Mouse (Mus musculus): Measurements from ENCODE around the gene Sri.
"Not testable (repeated sequence)": the region's sequence is repeated elsewhere in the genome, so short reads cannot be mapped to it uniquely, and the experiment has no call there.

The Sri gene

DNA sequence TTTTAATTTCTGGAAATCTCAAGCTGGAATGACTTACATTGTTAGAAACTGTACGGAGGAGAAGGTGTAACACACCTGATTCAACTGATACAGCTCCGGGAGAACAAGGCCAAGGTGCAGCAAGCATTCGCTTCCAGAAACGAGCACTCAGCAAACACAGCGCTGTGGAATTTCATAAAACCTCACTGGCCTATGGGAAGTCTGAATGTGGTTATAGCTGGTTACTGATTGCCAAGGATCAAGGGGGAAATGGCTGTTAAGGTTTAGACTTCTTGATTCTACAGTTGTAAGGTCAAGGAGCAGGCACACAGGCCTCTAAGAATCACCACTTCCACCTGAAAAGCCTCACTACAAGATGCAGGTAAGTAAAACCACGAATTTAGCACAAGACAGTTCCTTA is at the start of gene Sri:
Gene Sri, plus strand, starts transcription at position 224 of the 400 bp plus-strand sequence.
- DNase-seq, result peak; percentile 42

DNA sequence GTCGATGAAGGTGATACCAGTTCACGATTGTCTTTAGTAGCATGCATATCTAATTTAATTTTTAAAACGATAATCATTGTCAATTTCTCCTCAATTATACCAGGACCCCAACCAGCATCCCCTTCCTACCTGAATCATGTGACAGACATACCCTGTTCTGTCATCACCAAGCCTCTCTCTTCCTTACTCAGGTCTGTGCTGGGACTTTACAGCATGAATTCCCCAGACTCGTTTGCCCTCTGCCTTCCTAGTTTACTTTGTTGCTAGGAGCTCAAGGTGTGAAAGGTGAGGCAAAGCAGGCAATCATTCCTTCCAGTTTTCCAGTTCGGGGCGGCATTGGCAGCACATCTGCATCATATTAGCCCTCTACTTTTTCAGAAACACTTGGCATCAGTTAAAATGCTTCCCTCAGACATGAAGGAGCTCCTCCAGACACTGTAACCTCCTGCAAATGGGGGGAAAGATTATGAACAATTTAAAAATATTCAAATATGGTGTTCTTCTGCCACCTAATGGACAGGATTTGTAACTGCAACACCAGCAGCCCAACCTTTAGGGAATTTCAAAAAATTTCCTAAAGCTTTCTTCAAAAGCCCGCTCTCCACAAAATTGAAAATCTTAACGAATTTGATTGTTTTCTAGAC is 49.4 kb upstream of the Sri start:
- no peak for DNase-seq

DNA sequence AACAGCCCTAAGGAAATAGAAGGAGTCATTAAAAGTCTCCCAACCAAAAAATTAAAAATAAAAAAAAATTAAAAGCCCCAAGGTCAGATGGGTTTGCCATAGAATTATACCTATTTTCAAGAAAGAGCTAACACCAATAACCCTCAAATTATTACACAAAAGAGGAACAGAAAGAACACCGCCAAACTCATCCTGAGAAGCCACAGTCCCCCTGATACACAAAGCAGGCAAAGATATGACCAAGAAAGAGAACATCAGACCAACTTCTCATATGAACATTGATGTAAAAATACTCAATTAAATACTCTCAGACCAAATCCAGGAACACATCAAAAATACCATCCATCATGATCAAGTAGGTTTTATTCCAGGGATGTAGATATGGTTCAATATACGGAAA is 48.8 kb upstream of the Sri start:
- DNase-seq, result no peak

DNA sequence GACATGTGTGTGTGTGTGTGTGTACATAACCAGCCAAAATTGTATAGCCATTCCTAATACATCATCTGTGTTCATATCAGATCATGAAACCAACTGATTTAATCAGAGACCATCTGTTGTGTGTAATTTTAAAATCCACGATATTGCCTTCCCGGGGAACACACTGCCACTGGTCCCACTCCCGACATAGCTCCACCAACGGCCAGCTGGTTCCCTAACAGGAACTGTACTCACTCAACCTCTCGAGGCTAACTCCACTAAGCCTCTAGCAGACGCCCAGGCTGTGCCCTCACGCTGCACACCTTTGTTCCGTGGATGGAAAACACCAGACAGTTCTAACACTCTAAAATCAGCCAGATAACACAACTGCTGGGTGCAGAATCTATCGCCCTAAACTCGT is 45.4 kb upstream of the Sri start:
- DNase-seq, result no peak

DNA sequence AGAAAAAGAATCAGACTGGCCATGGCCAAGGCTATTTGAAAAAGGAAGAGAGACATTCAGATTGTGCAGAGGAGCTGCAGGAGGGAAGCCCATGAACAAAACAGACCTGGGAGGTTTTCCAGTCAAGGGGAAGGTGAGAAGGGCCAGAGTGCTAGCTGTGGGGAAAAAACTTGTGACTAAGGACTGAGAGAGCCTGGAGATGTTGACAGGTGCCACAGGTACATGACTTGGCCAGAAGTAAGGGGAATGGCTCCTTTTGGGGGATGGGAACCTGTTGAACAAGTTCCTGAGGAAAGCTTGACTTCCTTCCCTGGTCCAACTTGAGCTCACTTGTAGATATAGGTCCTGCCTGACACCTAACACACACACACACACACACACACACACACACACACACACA is 43.1 kb upstream of the Sri start:
- DNase-seq, result no peak

DNA sequence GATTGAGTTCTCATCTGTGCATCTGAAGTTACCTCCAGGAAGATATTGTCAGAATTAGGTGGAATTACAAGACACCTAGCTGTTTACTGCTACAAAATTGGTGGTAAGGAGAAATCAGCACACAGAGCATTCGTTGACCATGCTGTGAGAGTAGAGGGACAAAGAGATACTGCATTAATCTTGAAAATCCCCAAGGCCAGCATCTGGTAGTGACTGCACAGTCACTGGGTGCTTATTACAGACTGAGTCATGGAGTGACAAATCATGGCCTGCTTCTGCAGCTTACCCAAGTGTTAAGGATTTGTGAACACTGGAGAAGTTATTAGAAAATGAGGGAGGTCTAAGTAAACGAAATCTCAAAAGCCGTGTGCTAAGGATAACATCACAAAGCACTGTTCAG is 32.6 kb upstream of the Sri start:
- no peak for DNase-seq

DNA sequence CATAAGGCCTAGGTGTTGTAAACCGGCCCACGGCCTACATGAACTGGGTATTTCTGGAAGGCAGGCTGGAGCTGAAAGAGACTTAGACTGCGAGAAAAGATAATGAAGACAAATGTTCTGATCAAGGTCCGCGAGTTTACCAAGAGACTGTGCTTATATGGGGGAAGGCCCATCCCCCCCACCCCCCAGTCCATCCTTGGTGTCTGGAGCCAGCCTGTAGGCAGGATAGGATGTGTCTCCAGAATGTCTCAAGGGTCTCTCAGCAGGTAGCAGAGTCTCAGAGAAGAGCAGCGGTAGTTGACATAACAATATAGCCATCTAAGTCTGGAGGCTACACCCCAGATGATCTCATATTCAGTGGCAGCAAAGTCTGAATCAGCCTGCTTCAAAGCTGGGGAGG is 11.3 kb upstream of the Sri start:
- DNase-seq, result not testable (repeated sequence)

DNA sequence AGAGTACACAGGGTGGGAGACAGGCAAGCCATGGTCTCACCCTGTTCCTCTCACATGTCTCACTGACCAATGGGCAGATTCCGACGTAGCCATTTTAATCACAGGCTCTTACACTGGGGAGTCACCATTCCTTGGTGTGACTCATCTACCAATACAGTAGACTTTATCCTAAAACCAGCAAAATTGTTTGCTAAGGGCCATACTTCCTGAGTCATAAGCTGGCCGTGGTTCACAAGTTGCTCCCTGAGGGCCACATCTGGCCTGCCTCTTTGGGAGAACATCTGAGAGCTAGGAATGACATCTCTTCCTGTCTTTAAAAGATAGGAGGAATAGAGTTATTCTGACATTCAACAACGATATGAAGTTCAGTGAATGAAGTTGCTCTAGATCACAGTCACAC is 7.9 kb downstream of the Sri start:
- DNase-seq, result no peak

DNA sequence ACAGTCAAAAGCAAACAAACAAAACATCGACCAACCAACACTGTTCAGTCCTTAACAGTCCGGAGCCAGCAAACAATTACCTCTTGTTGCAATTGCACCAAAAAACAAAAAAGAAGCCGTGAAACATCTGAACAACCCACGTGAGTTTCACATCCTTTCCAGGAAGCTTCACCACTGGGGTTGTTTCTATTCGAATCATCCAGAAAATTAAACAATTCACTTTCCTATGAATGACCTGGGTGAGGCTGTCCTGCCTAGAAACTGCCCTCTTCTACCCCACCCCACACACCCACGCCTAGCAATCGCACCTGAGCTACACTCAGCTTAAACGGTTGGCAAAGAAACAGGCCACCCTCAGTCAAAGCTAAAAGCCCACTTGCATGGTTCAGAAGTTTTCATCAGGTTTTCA is 9.8 kb downstream of the Sri start:
- no peak for DNase-seq

DNA sequence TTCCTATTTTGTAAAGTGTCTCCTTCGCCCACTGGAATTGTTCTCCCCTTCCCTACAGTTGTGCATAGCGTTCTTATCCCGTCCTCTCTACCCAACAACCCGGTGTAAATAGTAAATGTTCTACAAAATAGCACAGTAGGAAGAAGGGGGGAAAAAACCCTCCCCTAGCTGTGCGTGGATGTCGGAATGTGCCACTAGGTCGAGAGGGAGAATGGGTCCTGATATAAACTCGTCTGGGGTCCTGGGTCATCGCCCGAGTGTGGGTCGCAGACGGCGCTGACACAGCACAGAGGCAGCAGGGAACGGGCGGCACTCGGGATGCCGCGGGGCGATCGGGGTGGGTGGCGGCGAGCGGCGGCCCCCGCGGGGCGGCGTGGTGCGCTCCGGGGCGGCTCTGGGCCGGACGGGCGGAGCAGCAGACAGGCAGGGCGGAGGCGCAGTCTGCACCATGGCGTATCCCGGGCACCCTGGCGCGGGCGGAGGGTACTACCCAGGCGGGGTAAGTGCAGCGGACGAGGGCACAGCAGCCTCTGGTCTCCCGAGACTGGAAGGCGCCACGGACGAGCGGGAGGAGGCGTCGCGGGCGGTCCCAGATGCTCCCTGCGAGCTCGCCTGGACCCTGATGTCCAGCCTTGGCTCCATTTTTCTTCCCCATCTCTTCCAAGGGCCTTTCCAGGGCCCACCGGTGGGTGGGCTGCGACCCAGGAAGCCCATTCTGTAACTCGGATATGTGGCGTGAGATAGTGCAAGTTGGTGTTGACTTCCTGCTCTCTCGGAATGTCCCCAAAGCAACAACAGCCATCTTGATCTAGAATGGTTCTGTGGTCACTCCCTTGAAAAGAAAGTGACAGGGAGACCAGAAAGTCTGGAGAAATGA is 10.5 kb downstream of the Sri start:
- DNase-seq, result peak; percentile 91

DNA sequence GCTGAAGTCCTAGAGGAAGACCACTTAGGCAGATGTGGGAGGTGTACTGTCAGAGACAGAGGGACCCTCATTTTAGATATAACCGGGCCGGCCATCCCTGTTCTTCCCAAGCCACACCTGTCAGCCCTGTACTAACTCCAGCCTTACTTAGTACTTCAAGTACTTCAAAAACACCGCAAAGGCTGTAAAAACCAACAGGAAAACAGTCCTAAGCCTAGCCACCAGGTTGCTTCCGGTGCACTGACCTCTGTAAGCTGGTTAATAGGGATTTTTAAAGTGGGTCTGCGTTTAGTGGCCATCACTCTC is 11.1 kb downstream of the Sri start:
- DNase-seq, result no peak

DNA sequence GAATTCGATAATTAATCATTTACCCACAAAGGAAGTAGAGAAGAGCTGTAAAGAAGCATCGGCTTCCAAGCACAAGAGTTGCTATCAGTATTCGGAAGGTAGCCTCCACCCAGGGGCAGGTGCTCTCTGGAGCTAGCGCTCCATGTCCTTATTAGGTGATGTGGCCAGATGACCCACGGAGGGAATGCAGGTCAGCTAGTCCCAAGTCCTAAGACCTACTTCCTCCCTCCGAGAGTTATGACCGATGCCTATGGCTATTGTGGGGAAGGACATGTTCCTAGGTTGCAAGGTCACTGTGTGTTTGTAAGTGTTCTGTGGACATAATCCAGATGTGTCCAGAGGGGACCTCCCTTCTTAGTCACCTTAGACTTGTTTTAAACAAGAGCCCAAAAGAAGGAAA is 12.2 kb downstream of the Sri start:
- no peak for DNase-seq

DNA sequence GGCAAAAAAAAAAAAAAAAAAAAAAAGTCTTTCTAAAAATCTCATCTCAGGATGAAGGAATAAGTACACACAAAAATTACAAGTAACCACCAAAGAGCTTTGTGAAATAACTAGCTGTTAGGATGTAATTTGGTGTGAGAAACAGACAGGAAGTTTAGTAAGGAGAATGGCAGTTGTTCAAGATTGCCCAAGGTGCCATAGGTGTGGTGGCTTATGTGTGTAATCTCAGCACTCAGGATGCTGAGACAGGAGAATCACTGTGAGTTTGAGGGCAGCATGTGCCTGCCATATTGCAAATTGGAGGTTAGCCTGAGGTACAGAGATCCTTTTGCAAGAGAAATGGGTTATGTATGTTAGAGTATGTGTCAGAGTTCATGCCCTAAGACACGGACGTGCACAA is 16.6 kb downstream of the Sri start:
- DNase-seq, result no peak

DNA sequence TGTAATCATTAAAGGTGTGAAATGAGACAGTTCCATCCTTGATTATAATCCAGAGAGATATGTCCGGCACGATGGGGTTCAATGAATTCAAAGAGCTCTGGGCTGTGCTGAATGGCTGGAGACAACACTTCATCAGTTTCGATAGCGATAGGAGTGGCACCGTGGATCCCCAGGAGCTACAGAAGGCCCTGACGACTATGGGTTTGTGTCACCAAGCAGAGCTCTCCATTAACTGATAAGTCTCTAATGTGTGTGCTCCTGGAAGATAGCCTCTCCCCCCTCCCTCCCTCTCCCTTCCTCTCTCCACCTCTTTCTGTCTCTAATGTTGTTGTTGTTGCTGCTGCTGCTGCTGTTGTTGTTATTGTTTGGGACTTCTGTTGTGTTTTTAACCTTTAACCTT is 17.3 kb downstream of the Sri start:
- DNase-seq, result no peak

DNA sequence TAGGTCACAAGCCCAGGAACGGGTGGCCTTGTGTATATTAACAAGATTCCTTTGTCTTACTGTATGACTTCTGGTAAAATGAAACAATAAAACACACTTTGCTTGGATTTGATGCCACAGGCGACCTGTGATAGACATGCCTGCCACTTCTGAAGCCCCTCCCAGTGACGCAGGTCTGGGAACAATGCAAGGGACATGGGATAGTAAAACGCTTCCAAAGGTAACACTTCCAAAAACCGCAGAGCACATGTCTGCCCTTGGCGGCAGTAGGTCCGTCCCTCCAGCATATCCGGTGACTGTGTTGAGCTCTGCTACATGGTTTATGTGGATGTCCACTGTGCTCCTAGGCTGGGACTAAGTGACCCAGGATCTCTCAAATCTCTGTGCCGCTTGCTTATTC is 27.5 kb downstream of the Sri start:
- no peak for DNase-seq

DNA sequence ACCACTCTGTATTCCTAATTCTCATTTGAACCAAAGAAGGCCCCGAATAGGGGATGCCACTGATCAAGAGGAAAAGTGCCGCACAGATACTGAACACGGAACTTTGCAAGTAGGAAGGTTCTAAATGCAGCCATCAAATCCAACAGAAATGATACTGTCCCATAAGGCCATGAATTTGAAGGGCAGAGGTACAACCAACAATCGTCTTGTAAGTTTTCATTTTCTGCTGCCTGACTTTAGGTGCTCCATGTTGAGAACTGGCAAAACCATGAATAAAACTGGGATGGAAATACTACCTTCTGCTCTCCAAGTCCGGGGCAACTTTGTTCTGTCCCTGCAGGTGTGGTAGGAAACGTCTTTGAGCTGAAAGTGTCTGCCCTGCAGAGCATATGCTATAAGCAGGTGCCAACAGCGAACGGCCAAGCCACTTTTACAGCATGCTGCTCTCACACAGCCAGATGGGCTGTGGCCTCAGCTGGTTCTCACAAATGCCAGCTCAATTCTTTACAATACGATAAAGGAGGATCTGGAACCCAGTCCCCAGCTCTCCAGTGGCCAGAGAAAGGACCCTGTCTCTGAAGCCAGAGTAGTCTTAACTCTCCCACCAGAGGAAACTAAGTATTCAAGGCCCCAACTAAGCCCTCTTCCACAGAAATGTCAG is 28.2 kb downstream of the Sri start:
- no peak for DNase-seq

DNA sequence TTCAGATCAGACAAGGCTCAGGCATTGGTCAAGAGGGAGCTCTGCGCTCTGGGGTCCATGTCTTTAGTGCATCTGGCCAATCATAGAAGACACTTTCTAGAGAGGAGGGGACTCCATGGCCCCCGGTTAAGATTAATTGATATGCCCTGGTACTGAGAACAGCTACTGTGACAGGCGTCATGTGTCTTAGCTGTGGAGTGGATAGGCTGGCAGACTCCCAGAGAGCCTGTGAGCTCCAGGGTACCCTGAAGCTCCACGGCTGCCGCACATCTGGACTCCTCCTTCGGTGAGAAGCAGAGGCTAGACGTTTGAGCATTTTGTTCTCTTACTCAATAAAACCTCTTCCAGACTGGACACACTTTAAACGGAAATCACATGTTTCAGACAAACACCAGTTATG is 31.6 kb downstream of the Sri start:
- no peak for DNase-seq

DNA sequence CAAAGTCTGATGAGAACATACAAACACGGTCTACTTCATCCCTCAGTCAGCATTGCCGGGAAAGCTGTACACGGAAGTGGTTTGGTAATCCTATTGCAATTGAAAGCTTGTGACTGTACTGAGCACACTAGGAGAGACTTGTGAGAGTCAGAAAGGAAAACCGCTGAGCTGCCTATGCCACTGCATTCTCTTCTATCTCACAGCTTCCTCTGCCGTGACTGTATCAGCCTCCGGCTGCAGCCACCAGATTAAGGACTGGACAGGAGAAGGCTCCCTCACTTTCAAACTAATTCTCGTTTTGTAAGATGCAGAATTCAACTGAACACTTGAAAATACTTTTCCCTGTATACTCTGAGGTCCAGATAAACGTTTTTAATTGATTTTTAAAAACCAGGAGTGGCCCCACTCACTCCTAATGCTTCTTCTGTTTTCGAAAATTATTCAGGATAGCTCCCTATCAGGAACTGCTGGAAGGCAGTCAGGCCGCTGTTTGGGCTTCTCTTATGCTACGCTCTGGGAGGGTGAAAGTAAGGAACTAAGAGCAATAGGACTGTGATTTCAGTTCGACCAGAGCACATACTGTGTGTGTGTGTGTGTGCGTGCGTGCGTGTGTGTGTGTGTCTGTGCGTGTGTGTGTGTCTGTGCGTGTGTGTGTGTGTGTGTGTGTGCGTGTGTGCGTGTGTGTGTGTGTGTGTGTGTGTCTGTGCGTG is 37.1 kb downstream of the Sri start:
- DNase-seq, result no peak

DNA sequence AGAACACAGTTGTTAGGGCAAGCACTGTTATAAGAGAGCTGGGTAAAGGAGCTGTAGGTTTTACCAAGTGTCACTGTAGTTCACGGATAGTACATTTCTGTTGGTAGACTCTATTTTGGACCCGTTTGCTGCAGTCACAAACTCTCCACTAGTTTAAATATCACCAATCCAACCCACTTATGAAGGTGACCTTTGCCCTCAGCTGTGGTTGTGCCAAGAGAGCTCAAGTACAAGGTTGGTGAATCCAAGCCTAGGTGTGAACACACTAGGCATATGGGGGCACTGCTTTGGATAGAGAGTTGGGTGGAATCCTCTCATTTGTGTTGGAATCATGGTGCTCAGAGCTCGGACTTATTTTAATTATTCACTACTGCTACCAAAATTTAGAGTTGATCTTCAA is 39.8 kb downstream of the Sri start:
- DNase-seq, result no peak

DNA sequence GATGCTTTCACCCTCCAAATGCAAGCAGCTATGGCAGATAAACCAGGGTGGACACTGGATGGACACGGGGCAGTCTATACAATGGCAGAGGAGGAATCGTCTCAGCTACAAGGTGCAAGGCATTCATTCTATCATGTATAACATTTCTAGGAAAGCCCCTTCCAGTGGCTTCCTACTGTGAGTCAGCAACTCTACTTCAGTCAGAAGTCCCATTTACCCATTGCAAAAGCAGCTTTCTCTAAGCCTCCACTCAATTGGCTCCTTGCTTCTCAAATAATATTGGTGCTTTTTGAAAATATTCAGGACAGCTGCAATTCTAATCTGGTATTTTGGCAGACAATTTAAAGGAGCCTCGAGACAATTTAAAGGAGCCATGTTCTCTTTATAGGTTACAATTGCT is 42.3 kb downstream of the Sri start:
- no peak for DNase-seq

DNA sequence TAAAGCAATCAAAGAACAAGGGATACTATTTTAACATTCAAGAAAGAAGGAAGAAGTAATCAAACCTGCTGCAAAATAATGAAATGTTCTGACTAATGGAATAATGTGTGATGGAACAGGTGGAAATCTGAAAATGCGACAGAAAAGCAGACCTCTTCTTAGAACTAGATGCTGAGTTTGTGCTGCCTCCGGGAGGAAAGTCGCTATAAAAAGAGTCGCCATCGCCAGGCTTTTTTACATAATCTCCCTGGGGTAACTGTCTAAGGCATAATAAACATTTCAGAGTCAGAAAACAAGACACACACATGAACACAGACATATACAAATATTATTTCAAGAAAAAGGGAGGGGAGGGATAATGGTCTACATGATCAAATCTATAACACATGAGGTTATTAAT is 49.0 kb downstream of the Sri start:
- no peak for DNase-seq

DNA sequence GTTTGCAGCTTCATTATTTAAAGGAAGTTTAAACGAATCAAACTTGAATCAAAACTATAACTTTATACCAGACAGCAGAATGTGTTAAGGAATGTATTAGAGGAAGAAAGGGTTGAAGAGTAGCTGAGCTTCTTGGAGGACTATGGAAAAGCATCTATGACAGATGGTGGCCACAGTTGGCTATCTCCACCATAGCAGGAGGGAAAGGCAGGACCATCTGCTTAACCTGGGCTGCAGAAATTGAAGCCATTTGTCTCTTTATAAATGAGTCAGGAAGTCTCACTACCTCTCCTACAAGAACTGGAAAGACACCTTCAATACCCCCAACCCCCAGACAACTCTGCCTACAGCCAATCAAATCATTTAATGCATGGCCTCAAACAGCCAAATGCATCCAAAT is 49.8 kb downstream of the Sri start:
- no peak for DNase-seq

DNA sequence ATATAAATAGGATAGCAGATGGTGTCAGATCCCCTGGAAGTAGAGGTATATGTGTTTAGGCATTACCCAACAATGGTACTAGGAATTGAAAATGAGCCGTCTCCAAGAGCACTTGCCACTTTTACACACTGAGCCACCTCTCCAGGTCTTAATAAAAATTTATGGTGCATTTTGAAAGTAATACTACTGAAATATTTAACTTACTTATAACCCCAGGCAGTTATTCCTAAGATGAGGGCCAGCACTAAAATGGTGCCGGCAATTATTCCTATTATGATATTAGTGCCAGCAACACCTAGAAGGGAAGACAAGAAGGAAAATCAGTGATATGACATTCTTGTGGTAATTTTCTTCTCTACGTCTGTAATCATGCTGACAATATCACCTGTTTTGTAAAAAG is 65.8 kb downstream of the Sri start:
- no peak for DNase-seq

DNA sequence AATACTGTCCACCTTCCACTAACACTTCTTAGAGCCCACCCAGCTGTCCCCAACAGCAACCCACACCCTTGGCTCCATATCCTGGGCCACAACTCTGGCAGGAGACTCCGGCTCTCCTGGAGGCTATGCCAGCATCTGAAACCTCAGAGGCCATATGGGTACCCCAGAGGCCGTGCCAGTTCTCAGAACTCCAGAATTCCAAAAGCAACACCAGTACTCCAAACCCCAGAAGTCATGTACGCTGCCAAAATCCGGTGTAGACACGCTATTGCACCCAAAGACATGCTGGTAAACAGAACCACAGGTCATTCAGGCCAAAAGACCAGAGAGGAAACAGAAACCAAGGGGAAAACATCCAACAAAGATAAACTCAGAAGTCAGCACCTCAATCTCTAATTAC is 66.4 kb downstream of the Sri start:
- DNase-seq, result no peak
